Mouse (Mus musculus) heart, embryonic 12.5 days (tissue): ENCODE measurements around the gene Acadvl. TPM values are rescaled to one million over a fixed set of nuclear protein-coding genes. Genes with fewer than 3 reads are reported as not detected.

ENCODE experiments used
- ATAC-seq: fragments of 200-750 bp; cut with Nextera tagmentation; 2 replicates; pipeline ENCODE4 v1.8.0; 2017; ENCODE audit warnings: moderate TSS enrichment, moderate library complexity; ENCODE audit not compliant: insufficient number of reproducible peaks, low FRiP score
- H3K27ac ChIP-seq: fragments of 300-500 bp; sonication (generic); 2 replicates; pipeline ENCODE4 v1.5.1; 2016; ENCODE audit warnings: mild to moderate bottlenecking, moderate library complexity; ENCODE audit not compliant: poor library complexity, severe bottlenecking
- H3K27me3 ChIP-seq: fragments of 300-500 bp; sonication (generic); replicated peaks from 2 replicates; pipeline ENCODE4 v1.6.1; 2016; ENCODE audit warnings: mild to moderate bottlenecking, moderate library complexity
- H3K36me3 ChIP-seq: fragments of 300-500 bp; sonication (generic); 2 replicates; pipeline ENCODE4 v1.6.1; 2016; ENCODE audit warnings: mild to moderate bottlenecking, moderate library complexity
- H3K4me1 ChIP-seq: fragments of 300-500 bp; sonication (generic); replicated peaks from 2 replicates; pipeline ENCODE4 v1.6.1; 2016; ENCODE audit warnings: mild to moderate bottlenecking
- H3K4me2 ChIP-seq: fragments of 300-500 bp; sonication (generic); 2 replicates; pipeline ENCODE4 v1.6.1; 2016; ENCODE audit warnings: mild to moderate bottlenecking, moderate library complexity
- H3K4me3 ChIP-seq: fragments of 300-500 bp; sonication (generic); 2 replicates; pipeline ENCODE4 v1.5.1; 2016; ENCODE audit warnings: mild to moderate bottlenecking
- H3K9ac ChIP-seq: fragments of 300-500 bp; sonication (generic); 2 replicates; pipeline ENCODE4 v1.6.1; 2016; ENCODE audit warnings: mild to moderate bottlenecking, moderate library complexity
- H3K9me3 ChIP-seq: fragments of 300-500 bp; sonication (generic); replicated peaks from 2 replicates; pipeline ENCODE4 v1.6.1; 2016; ENCODE audit warnings: mild to moderate bottlenecking, moderate library complexity
- WGBS: fragments of 180-500 bp; shearing (Covaris S2); methylation state at CpG from one replicate; pipeline ENCODE4 v1.1.7; 2016; 5-methylcytosine and 5-hydroxymethylcytosine counted together
- polyA plus RNA-seq: library from polyadenylated mRNA; unstranded; fragments of >200 nt; fragmentation: Nextera tagmentation; extraction: Ambion mirVana; gene quantifications from 2 replicates; pipeline ENCODE4 v1.2.1, GENCODE M21; 2016

The Acadvl gene
- polyA plus RNA-seq, 1 experiment from 2014 or later, result 126 TPM

DNA sequence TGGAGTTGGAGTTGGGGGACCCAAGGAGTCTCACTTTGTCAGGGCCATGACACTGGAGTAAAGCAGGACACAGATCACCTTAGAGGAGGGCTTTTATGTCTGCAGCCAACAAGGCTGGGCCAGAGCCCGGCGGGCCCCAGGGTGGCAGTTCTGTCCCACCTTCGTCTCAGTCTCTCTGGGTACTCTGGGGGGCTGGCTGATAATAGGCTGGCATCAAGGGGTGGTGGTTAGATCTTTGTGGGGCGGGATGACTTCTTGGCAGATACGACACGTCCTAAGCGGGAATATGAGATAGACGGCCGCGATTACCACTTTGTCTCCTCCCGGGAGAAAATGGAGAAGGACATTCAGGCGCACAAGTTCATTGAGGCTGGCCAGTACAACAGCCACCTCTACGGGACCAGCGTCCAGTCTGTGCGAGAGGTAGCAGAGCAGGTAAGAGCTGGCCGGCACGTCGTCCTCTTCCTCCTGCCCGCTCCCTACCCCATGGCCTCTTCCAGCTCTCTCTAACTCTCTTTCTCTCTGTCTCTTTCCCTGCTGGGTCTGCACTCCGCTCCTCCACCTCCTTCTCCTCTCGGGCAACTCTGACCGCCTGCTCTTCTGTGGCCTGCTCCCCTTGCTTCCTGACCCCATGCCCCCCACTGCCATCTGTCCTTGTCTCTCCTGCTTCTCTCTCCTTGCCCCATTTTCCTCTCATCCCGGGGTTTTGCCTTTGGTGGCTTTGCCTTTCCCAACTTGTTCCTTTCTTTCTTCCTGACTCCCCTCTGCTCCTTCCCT lies 27.3 kb upstream of the Acadvl start:
- no peak for ATAC-seq
- Histone ChIP-seq H3K4me1 (no peaks in the 10 kb centered on the region), H3K9ac (no peak overlapping the region), H3K9me3 (no peaks in the 10 kb centered on the region), H3K27ac (no peak overlapping the region), H3K36me3 (peaks cover 65% of the 10 kb centered on the region), H3K4me2 (no peak overlapping the region), H3K27me3 (no peaks in the 10 kb centered on the region), H3K4me3 (no peak overlapping the region)
- 87% methylated on average over 23 of the region's 23 CpGs for WGBS

DNA sequence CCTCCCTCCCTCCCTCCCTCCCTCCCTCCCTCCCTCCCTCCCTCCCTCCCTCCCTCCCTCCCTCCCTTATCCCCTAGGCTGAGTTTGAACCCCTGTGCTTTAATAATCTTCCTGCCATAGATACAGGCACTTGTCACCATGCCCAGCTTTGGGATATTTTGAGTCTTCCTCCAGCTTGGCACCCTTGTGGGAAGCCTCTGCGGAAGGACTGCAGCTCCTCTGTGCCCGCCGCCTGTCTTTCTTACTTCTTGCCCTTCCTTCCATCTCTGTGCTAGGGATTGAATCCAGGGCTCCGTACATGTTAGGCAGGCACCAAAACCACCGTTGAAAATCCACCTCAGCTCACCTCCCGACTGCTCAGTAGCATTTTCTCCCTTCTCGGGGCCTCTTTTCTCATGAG lies 25.0 kb upstream of the Acadvl start:
- Histone ChIP-seq H3K27me3 (no peaks in the 10 kb centered on the region), H3K4me1 (no peaks in the 10 kb centered on the region), H3K4me3 (no peak overlapping the region), H3K9me3 (no peaks in the 10 kb centered on the region), H3K9ac (no peak overlapping the region), H3K4me2 (no peak overlapping the region), H3K27ac (no peak overlapping the region), H3K36me3 (peaks cover 71% of the 10 kb centered on the region)
- ATAC-seq, result no peak
- 81% methylated on average over 7 of the region's 7 CpGs for WGBS

DNA sequence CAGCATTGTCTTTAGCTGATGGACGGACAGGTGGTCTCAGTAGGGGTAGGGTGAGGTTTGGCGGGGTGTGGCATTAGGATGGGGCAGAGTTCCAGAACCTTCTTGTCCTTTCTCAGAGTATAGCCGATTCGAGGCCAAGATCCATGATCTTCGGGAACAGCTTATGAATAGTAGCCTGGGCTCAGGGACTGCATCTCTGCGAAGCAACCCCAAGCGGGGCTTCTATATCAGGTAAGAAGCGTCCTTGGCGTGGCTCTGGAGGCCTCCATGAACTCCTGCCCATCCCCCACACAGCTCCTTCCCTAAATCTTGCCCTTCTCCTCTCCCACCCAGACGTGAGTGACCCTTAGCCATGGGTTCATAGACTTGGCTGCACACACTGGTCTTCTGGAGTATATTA lies 24.4 kb upstream of the Acadvl start:
- Histone ChIP-seq H3K4me3 (no peak overlapping the region), H3K4me2 (no peak overlapping the region), H3K36me3 (peaks cover 67% of the 10 kb centered on the region), H3K27ac (no peak overlapping the region), H3K27me3 (no peaks in the 10 kb centered on the region), H3K9ac (no peak overlapping the region), H3K4me1 (no peaks in the 10 kb centered on the region), H3K9me3 (no peaks in the 10 kb centered on the region)
- 89% methylated on average over 10 of the region's 10 CpGs for whole genome bisulfite sequencing
- ATAC-seq, result no peak

DNA sequence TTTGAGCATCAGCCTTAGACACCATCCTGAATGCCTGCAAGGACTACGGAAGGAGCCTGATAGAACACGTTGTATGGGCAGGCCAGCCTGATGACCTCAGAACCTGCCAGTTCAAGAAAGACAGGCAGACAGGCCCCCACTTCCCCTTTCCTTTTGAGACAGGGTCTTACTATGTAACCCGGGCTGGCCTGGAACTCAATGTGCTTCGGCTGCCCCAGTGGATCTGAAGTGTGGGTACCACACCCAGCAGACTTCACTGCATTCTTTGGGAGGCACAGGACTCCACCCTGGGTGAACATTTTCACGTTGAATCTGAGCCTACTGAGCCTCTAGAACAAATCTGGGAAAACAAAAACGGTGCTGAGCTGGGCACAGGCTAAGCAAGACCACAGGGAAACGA lies 23.0 kb upstream of the Acadvl start:
- 77% methylated on average over 7 of the region's 7 CpGs for WGBS
- ATAC-seq, result no peak

DNA sequence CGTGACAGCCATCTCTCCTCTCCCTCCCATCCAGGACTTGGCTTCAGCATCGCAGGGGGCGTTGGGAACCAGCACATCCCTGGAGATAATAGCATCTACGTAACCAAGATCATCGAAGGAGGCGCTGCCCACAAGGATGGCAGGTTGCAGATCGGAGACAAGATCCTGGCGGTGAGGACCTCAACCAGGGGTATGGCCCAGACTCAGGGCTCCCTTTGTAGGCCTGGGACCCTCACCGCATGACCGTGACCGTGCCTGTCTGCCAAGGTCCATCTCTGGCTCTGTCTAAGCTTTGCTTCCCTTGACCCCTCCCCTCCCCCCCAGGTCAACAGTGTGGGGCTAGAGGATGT lies 16.1 kb upstream of the Acadvl start:
- Histone ChIP-seq H3K9me3 (no peaks in the 10 kb centered on the region), H3K27ac (no peak overlapping the region), H3K4me3 (no peak overlapping the region), H3K27me3 (no peaks in the 10 kb centered on the region), H3K4me1 (peaks cover 41% of the 10 kb centered on the region), H3K9ac (no peak overlapping the region), H3K4me2 (no peak overlapping the region), H3K36me3 (peaks cover 29% of the 10 kb centered on the region)
- 95% methylated on average over 11 of the region's 11 CpGs for WGBS
- ATAC-seq, result no peak

More for the DNA sequence above, 23.0 kb upstream of the Acadvl start:
- H3K4me1 ChIP-seq, result no peaks in the 10 kb centered on the region
- no peaks in the 10 kb centered on the region for H3K9me3 ChIP-seq
- no peak overlapping the region for H3K4me2 ChIP-seq
- H3K9ac ChIP-seq, result no peak overlapping the region
- no peaks in the 10 kb centered on the region for H3K27me3 ChIP-seq
- no peak overlapping the region for H3K27ac ChIP-seq
- no peak overlapping the region for H3K4me3 ChIP-seq
- peaks cover 57% of the 10 kb centered on the region for H3K36me3 ChIP-seq

DNA sequence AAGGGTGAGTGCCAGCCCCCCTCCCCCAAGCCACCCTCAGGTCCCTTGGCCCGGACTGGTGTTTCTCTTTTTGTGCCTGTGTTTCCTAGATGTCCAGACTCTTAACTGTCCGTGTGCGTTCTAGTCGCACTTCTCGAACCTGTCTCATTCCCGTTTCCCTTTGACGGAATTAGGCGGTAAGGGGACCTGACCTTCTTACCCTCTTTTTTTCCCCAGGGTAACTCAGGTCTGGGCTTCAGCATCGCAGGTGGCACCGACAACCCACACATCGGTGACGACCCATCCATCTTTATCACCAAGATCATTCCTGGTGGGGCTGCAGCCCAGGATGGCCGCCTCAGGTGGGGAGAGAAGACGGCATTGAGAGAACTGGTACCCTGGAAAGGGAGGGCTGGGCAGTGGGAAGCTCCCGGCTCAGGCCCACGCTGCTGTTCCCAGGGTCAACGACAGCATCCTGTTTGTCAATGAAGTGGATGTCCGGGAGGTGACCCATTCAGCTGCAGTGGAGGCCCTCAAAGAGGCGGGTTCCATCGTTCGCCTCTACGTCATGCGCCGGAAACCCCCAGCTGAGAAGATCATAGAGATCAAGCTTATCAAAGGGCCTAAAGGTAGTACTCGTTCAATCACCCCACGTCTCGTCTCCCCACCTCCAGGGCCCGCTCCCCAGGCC lies 15.6 kb upstream of the Acadvl start:
- no peak for ATAC-seq

DNA sequence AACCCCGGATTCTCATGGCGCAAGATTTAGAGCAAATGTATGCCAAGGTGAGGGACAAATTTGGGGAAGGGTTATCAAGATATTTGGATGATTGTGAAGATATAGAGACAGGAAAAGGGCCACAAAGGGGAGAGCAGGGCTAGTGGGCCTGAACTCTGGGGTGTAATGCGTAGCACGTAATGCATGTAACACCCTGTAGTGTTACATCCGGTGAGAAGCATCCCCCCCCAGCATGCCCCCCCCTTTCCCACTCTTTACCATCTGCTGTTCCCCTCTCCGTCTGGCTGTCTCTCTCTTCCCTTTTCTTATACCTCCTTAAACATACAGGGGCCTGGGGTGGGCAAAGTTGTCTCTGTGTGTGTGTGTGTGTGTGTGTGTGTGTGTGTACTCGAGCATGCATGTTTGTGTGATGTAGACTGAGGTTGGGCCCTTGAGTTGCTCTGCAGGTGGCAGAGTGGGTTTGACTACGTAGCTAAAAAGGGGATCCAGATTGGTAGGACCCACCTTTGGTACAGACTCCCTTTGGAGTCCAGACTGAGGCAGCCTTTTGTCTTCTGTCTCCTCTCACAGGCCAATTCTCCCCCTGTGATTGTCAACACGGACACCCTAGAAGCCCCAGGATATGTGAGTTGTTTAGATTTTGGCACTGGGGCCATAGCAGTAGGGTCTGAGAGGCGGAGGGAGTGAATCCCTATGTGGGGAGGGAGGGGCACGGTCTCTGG lies 14.8 kb upstream of the Acadvl start:
- peak overlapping the region; percentile 25; the same call in 1 of the 2 replicates for H3K4me3 ChIP-seq
- WGBS, result 53% methylated on average over 11 of the region's 11 CpGs
- ATAC-seq, result peak; percentile 24; the same call in 1 of the 2 replicates
- peaks cover 29% of the 10 kb centered on the region for H3K36me3 ChIP-seq
- peak overlapping the region; percentile 69 for H3K4me2 ChIP-seq
- peak overlapping the region; percentile 25; the same call in 1 of the 2 replicates for H3K9ac ChIP-seq
- H3K27me3 ChIP-seq, result no peaks in the 10 kb centered on the region
- H3K4me1 ChIP-seq, result peaks cover 50% of the 10 kb centered on the region
- H3K9me3 ChIP-seq, result no peaks in the 10 kb centered on the region
- no peak overlapping the region for H3K27ac ChIP-seq

More for the DNA sequence above, 15.6 kb upstream of the Acadvl start:
- Histone ChIP-seq H3K9me3 (no peaks in the 10 kb centered on the region), H3K4me3 (no peak overlapping the region), H3K9ac (no peak overlapping the region), H3K36me3 (peaks cover 29% of the 10 kb centered on the region), H3K4me2 (no peak overlapping the region), H3K4me1 (peaks cover 46% of the 10 kb centered on the region), H3K27me3 (no peaks in the 10 kb centered on the region), H3K27ac (no peak overlapping the region)
- 91% methylated on average over 28 of the region's 28 CpGs for WGBS

DNA sequence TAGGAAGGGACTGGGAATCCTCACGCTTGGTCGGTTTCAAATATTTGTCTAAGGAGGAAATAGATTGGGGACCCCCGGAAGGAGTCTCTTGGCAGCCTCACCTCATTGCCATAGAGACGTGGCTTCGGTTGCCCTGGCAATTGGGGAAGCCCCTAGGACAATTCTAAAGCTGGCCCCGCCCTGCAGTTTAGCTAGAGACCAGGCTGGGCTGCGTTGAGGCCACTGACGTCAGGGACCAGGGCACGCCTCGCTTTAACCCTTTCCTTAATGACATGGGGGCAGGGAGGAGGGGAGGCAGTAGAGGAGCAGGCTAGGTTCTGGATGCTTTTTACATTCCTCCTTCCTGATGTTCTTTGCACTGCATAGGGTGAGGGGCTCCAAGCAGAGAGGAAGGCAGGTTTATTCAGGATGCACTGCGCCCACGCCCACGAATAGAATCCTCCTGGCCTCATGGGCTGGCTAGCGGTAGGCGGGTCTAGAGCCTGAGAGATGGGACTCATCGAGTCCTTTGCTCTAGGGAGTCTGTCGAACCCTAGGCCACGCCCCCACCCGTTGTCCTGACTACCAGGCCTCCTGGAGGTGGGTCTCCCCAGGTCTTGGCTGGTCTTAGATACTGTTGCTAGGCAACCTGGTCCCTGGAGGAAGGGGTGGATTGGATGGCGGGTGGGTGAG lies 14.1 kb upstream of the Acadvl start:
- H3K27ac ChIP-seq, result peak overlapping the region; percentile 77
- no peaks in the 10 kb centered on the region for H3K9me3 ChIP-seq
- peak overlapping the region; percentile 25; the same call in 1 of the 2 replicates for H3K9ac ChIP-seq
- peak; percentile 75 for ATAC-seq
- H3K4me3 ChIP-seq, result peak overlapping the region; percentile 25
- H3K4me2 ChIP-seq, result peak overlapping the region; percentile 69
- H3K27me3 ChIP-seq, result no peaks in the 10 kb centered on the region
- 1% methylated on average over 20 of the region's 20 CpGs for WGBS
- peaks cover 53% of the 10 kb centered on the region for H3K4me1 ChIP-seq
- peaks cover 29% of the 10 kb centered on the region for H3K36me3 ChIP-seq

DNA sequence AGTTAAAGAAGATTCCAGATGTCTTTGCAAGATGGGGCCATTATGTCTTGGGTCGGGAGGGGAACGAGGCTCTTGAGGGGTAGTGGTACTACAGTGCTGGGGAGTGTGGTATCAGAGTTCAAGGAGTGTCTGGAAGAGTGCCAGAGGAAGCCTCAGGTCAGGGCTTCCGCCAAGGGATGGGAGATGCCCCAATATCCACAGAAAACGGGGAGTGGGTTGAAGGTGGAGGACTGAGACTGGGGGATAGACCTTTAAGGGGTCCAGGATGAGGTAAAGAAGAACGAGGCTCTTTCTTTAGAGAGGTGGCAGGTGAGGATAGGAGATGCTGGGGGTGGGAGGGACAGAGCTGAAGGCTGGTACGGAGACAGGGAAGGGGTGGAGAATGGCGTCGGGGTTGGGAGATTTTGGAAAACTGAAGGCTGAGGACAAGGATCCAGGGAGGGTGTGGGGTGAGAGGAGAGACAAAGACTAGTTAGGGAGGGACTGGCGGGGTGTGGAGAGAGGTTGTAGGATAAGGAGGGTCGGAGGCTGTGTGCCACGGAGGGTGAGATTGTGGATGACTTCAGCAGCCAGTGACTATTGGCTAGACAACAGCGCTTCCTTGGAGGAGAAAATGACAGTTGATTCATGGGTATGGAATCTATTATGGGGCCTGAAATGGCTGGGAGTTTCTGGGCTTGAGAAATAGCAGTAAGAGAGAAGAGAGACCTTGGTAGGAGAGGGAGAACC lies 13.4 kb upstream of the Acadvl start:
- H3K27me3 ChIP-seq, result no peaks in the 10 kb centered on the region
- H3K36me3 ChIP-seq, result peaks cover 26% of the 10 kb centered on the region
- peak overlapping the region; percentile 69 for H3K4me2 ChIP-seq
- ATAC-seq, result no peak
- no peaks in the 10 kb centered on the region for H3K9me3 ChIP-seq
- 23% methylated on average over 12 of the region's 12 CpGs for WGBS
- H3K9ac ChIP-seq, result peak overlapping the region; percentile 22; the same call in 1 of the 2 replicates
- peaks cover 60% of the 10 kb centered on the region for H3K4me1 ChIP-seq
- H3K4me3 ChIP-seq, result peak overlapping the region; percentile 25
- peak overlapping the region; percentile 77 for H3K27ac ChIP-seq

DNA sequence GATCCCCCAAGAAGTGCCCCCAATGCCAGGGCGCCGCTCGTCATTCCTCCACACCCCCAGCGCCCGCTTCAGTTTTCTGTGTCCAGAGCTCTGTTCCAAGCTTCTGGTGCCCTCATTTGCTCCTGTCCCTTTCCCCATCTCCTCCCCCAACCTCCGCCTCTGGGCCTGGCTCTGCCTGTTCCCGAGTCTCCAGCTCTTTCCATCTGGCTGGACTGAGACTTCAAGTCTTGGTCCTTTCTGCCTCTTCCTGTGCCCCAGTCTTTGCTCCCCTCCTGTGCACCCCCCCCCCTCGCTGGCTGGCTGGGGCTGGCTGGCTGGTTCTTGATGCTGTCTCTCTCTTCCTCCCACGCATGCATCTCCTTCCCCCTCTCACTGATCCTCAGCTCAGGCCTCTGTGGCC lies 12.2 kb upstream of the Acadvl start:
- H3K4me2 ChIP-seq, result peak overlapping the region; percentile 69
- H3K9ac ChIP-seq, result no peak overlapping the region
- 0 out of 2 replicates have a peak overlapping the region, but pooled peaks have one; percentile 18 for H3K27ac ChIP-seq
- H3K9me3 ChIP-seq, result no peaks in the 10 kb centered on the region
- H3K4me1 ChIP-seq, result peaks cover 65% of the 10 kb centered on the region
- peaks cover 18% of the 10 kb centered on the region for H3K36me3 ChIP-seq
- peak overlapping the region; percentile 39; the same call in 1 of the 2 replicates for H3K4me3 ChIP-seq
- no peak for ATAC-seq
- H3K27me3 ChIP-seq, result no peaks in the 10 kb centered on the region
- WGBS, result 40% methylated on average over 9 of the region's 9 CpGs
